Mouse (Mus musculus): ENCODE results near the gene Hist1h2an. TPM values are rescaled to one million over a fixed set of nuclear protein-coding genes. Genes with fewer than 3 reads are reported as not detected.
"Not testable (repeated sequence)": the region's sequence is repeated elsewhere in the genome, so short reads cannot be mapped to it uniquely, and the experiment has no call there.

The Hist1h2an gene
- polyA plus RNA-seq, 1 experiment from 2014 or later = 1.9 TPM

- WGBS = no CpG with 5 or more reads among the region's 8 CpGs
- H3K4me1 ChIP-seq (ENCODE audit: control insufficient read depth, insufficient read depth, low read length); H3K4me3 ChIP-seq (replicated peaks; ENCODE audit: low read length): not testable (repeated sequence)
These were observed 24.1 kb upstream of the Hist1h2an start for GRCm38 (mm10) chr13:21811074-21811473.

DNA sequence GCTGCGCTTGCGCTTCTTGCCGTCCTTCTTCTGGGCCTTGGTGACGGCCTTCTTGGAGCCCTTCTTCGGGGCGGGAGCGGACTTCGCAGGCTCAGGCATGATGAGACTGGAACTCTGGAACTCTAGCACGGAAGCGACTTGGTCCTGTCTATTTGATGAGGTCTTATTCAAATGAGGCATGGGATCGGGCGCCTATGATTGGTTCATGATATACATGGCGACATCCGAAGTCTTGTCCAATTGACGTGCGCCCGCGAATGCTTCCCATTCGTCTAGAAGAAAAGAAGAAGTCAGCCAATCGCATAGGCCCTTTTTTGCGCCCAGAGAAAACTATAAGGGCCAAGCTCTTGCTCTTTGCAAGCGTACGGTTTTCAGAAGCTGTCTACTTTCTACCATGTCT, 23.1 kb upstream of the Hist1h2an start, which contains the start of the genes Hist1h2bq and Hist1h2ao:
TSS of gene Hist1h2bq (minus strand) at position 125 of the 400 bp plus-strand sequence.
TSS of gene Hist1h2ao (plus strand) at position 393 of the 400 bp plus-strand sequence.
- H3K4me3 ChIP-seq (replicated peaks; ENCODE audit: low read length); H3K27me3 ChIP-seq (ENCODE audit: control insufficient read depth, insufficient read depth, low read length); H3K27ac ChIP-seq (ENCODE audit: low read length); H3K9me3 ChIP-seq (replicated peaks; ENCODE audit: control insufficient read depth, low read length); H3K36me3 ChIP-seq (ENCODE audit: control insufficient read depth, insufficient read depth, low read length); H3K9ac ChIP-seq (ENCODE audit: low read length); H3K4me2 ChIP-seq (ENCODE audit: low read depth, low read length); H3K4me1 ChIP-seq (ENCODE audit: control insufficient read depth, insufficient read depth, low read length): not testable (repeated sequence)
- peak; percentile 95 for ATAC-seq (ENCODE audit: insufficient read depth, low FRiP score)
- WGBS = no CpG with 5 or more reads among the region's 23 CpGs

More at GRCm38 (mm10) chr13:21811074-21811473, 24.1 kb upstream of the Hist1h2an start:
- H3K4me2 ChIP-seq (ENCODE audit: low read depth, low read length); H3K9ac ChIP-seq (ENCODE audit: low read length); H3K27me3 ChIP-seq (ENCODE audit: control insufficient read depth, insufficient read depth, low read length); ATAC-seq (ENCODE audit: insufficient read depth, low FRiP score); H3K27ac ChIP-seq (ENCODE audit: low read length); H3K36me3 ChIP-seq (ENCODE audit: control insufficient read depth, insufficient read depth, low read length); H3K9me3 ChIP-seq (replicated peaks; ENCODE audit: control insufficient read depth, low read length): not testable (repeated sequence)

- WGBS = no CpG with 5 or more reads among the region's 4 CpGs
- H3K9ac ChIP-seq (ENCODE audit: low read length); H3K27ac ChIP-seq (ENCODE audit: low read length); H3K27me3 ChIP-seq (ENCODE audit: control insufficient read depth, insufficient read depth, low read length); H3K4me3 ChIP-seq (replicated peaks; ENCODE audit: low read length); H3K4me1 ChIP-seq (ENCODE audit: control insufficient read depth, insufficient read depth, low read length); H3K4me2 ChIP-seq (ENCODE audit: low read depth, low read length); H3K9me3 ChIP-seq (replicated peaks; ENCODE audit: control insufficient read depth, low read length); H3K36me3 ChIP-seq (ENCODE audit: control insufficient read depth, insufficient read depth, low read length): not testable (repeated sequence)
- ATAC-seq (ENCODE audit: insufficient read depth, low FRiP score) = peak; percentile 80; the same call in 1 of the 2 replicates
These were observed 16.0 kb upstream of the Hist1h2an start for GRCm38 (mm10) chr13:21803058-21803457.

DNA sequence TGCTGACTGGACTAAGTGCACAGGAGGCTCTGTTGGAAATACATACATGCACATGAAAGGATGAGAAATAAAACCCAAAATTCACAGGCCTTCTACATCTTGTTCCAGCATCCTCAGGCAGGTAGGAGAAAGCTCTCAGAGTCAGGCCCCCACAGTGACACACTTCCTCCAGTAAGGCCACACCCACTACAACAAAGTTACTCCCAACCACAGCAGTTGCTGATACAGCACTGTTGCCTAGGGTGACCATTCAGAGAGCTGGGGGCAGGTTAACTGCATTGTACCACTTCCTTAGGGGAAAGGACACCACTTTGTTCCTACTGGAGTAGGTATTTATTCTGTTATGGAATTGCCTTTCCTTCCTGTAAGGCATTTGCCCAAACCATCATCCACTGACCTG, 10.1 kb upstream of the Hist1h2an start:
- not testable (repeated sequence) for H3K4me2 ChIP-seq (ENCODE audit: low read depth, low read length); H3K4me1 ChIP-seq (ENCODE audit: control insufficient read depth, insufficient read depth, low read length); H3K36me3 ChIP-seq (ENCODE audit: control insufficient read depth, insufficient read depth, low read length); H3K9me3 ChIP-seq (replicated peaks; ENCODE audit: control insufficient read depth, low read length); H3K27me3 ChIP-seq (ENCODE audit: control insufficient read depth, insufficient read depth, low read length); ATAC-seq (ENCODE audit: insufficient read depth, low FRiP score); H3K27ac ChIP-seq (ENCODE audit: low read length); H3K9ac ChIP-seq (ENCODE audit: low read length); H3K4me3 ChIP-seq (replicated peaks; ENCODE audit: low read length)

- no peaks in the 10 kb centered on the region for H3K27me3 ChIP-seq (ENCODE audit: control insufficient read depth, insufficient read depth, low read length)
- H3K27ac ChIP-seq (ENCODE audit: low read length) = no peak overlapping the region
- no peak overlapping the region for H3K4me3 ChIP-seq (replicated peaks; ENCODE audit: low read length)
- WGBS = 92% methylated on average over 7 of the region's 7 CpGs
- H3K4me1 ChIP-seq (ENCODE audit: control insufficient read depth, insufficient read depth, low read length) = peaks cover 5% of the 10 kb centered on the region; the same call in 1 of the 2 replicates
- H3K4me2 ChIP-seq (ENCODE audit: low read depth, low read length) = no peak overlapping the region
- no peaks in the 10 kb centered on the region for H3K9me3 ChIP-seq (replicated peaks; ENCODE audit: control insufficient read depth, low read length)
- ATAC-seq (ENCODE audit: insufficient read depth, low FRiP score) = no peak
- H3K36me3 ChIP-seq (ENCODE audit: control insufficient read depth, insufficient read depth, low read length) = no peaks in the 10 kb centered on the region
- H3K9ac ChIP-seq (ENCODE audit: low read length) = no peak overlapping the region
These were observed 8.6 kb upstream of the Hist1h2an start for GRCm38 (mm10) chr13:21795584-21795983.

- WGBS = 13% methylated on average over 16 of the region's 18 CpGs
- Histone ChIP-seq H3K27ac (ENCODE audit: low read length) (no peak overlapping the region; the same call in 1 of the 2 replicates), H3K4me1 (ENCODE audit: control insufficient read depth, insufficient read depth, low read length) (peaks cover 19% of the 10 kb centered on the region; the same call in 1 of the 2 replicates), H3K36me3 (ENCODE audit: control insufficient read depth, insufficient read depth, low read length) (no peaks in the 10 kb centered on the region), H3K27me3 (ENCODE audit: control insufficient read depth, insufficient read depth, low read length) (no peaks in the 10 kb centered on the region), H3K4me2 (ENCODE audit: low read depth, low read length) (peak overlapping the region; percentile 58), H3K4me3 (replicated peaks; ENCODE audit: low read length) (peak overlapping the region; percentile 33), H3K9ac (ENCODE audit: low read length) (peak overlapping the region; percentile 62), H3K9me3 (replicated peaks; ENCODE audit: control insufficient read depth, low read length) (no peaks in the 10 kb centered on the region)
- no peak for ATAC-seq (ENCODE audit: insufficient read depth, low FRiP score)
These were observed 3.7 kb upstream of the Hist1h2an start for GRCm38 (mm10) chr13:21790601-21791283.

- ATAC-seq (ENCODE audit: insufficient read depth, low FRiP score) = no peak
- no peak overlapping the region for H3K27ac ChIP-seq (ENCODE audit: low read length)
These were observed 2.9 kb upstream of the Hist1h2an start for GRCm38 (mm10) chr13:21789925-21790324.

GRCm38 (mm10) chr13:21787760-21788593, 959 bp upstream of the Hist1h2an start:
- H3K27ac ChIP-seq (ENCODE audit: low read length) = peak overlapping the region; percentile 72
- H3K4me2 ChIP-seq (ENCODE audit: low read depth, low read length) = peak overlapping the region; percentile 49
- H3K4me1 ChIP-seq (ENCODE audit: control insufficient read depth, insufficient read depth, low read length) = peaks cover 29% of the 10 kb centered on the region
- peak overlapping the region; percentile 24 for H3K4me3 ChIP-seq (replicated peaks; ENCODE audit: low read length)
- ATAC-seq (ENCODE audit: insufficient read depth, low FRiP score) = no peak; the same call in 1 of the 2 replicates
- 25% methylated on average over 13 of the region's 21 CpGs for WGBS
- no peaks in the 10 kb centered on the region for H3K27me3 ChIP-seq (ENCODE audit: control insufficient read depth, insufficient read depth, low read length)
- H3K9me3 ChIP-seq (replicated peaks; ENCODE audit: control insufficient read depth, low read length) = no peaks in the 10 kb centered on the region
- H3K36me3 ChIP-seq (ENCODE audit: control insufficient read depth, insufficient read depth, low read length) = no peaks in the 10 kb centered on the region
- peak overlapping the region; percentile 58 for H3K9ac ChIP-seq (ENCODE audit: low read length)

More at GRCm38 (mm10) chr13:21789925-21790324, 2.9 kb upstream of the Hist1h2an start:
- Histone ChIP-seq H3K4me3 (replicated peaks; ENCODE audit: low read length) (no peak overlapping the region), H3K9ac (ENCODE audit: low read length) (no peak overlapping the region), H3K4me1 (ENCODE audit: control insufficient read depth, insufficient read depth, low read length) (peaks cover 19% of the 10 kb centered on the region; the same call in 1 of the 2 replicates), H3K9me3 (replicated peaks; ENCODE audit: control insufficient read depth, low read length) (no peaks in the 10 kb centered on the region), H3K4me2 (ENCODE audit: low read depth, low read length) (no peak overlapping the region), H3K27me3 (ENCODE audit: control insufficient read depth, insufficient read depth, low read length) (no peaks in the 10 kb centered on the region), H3K36me3 (ENCODE audit: control insufficient read depth, insufficient read depth, low read length) (no peaks in the 10 kb centered on the region)
- WGBS = 51% methylated on average over 6 of the region's 6 CpGs

All from stomach, embryonic 16.5 days (tissue).